Mouse (Mus musculus): ENCODE results near the gene Crybb1. TPM values are rescaled to one million over a fixed set of nuclear protein-coding genes. Genes with fewer than 3 reads are reported as not detected.

Crybb1 gene
- polyA plus RNA-seq, 1 experiment from 2014 or later = 2.3 TPM

DNA sequence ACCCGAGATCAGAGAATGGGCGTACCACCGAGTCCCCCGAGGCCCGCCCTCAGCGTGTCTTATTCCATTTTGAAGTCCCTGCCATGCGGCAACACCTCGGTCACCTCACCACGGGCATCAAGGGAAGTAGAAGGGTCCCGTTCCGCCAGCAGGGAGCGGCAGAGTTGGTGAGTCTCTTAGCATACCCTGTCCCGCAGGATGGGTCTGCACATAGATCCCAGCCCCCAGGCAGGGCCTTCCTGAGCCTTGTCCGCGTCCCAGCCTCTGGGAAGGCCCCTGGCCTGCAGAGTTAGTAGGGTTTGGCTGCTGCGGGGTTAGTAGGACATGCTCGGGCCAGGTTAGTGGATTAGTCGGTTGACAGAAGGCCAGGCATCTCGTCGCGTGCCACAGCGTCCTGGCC, 38.6 kb upstream of the Crybb1 start:
- 43% methylated on average over 22 of the region's 22 CpGs for WGBS
- ATAC-seq (ENCODE audit: low FRiP score) = no peak
- no peak overlapping the region for H3K4me3 ChIP-seq
- H3K9ac ChIP-seq = peak overlapping the region; percentile 47
- peaks cover 37% of the 10 kb centered on the region for H3K36me3 ChIP-seq
- no peaks in the 10 kb centered on the region for H3K9me3 ChIP-seq (replicated peaks)
- H3K4me1 ChIP-seq = peaks cover 88% of the 10 kb centered on the region
- no peak overlapping the region for H3K4me2 ChIP-seq (replicated peaks)
- H3K27me3 ChIP-seq = no peaks in the 10 kb centered on the region
- H3K27ac ChIP-seq = peak overlapping the region; percentile 88

- Histone ChIP-seq H3K27me3 (no peaks in the 10 kb centered on the region), H3K9ac (0 out of 2 replicates have a peak overlapping the region, but pooled peaks have one; percentile 18), H3K4me3 (no peak overlapping the region), H3K27ac (peak overlapping the region; percentile 88), H3K4me2 (replicated peaks) (no peak overlapping the region), H3K9me3 (replicated peaks) (no peaks in the 10 kb centered on the region), H3K36me3 (peaks cover 51% of the 10 kb centered on the region), H3K4me1 (peaks cover 92% of the 10 kb centered on the region)
- ATAC-seq (ENCODE audit: low FRiP score) = no peak
- 69% methylated on average over 4 of the region's 4 CpGs for whole genome bisulfite sequencing
These were observed 36.9 kb upstream of the Crybb1 start for GRCm38 (mm10) chr5:112218679-112219078.

- 29% methylated on average over 1 of the region's 1 CpGs for WGBS
- peak overlapping the region; percentile 88 for H3K27ac ChIP-seq
- H3K27me3 ChIP-seq = no peaks in the 10 kb centered on the region
- no peak for ATAC-seq (ENCODE audit: low FRiP score)
- peaks cover 92% of the 10 kb centered on the region for H3K4me1 ChIP-seq
- H3K36me3 ChIP-seq = peaks cover 59% of the 10 kb centered on the region
- H3K4me3 ChIP-seq = no peak overlapping the region
- no peak overlapping the region; the same call in 1 of the 2 replicates for H3K9ac ChIP-seq
- H3K4me2 ChIP-seq (replicated peaks) = no peak overlapping the region
- no peaks in the 10 kb centered on the region for H3K9me3 ChIP-seq (replicated peaks)
These were observed 36.2 kb upstream of the Crybb1 start for GRCm38 (mm10) chr5:112219398-112219797.

DNA sequence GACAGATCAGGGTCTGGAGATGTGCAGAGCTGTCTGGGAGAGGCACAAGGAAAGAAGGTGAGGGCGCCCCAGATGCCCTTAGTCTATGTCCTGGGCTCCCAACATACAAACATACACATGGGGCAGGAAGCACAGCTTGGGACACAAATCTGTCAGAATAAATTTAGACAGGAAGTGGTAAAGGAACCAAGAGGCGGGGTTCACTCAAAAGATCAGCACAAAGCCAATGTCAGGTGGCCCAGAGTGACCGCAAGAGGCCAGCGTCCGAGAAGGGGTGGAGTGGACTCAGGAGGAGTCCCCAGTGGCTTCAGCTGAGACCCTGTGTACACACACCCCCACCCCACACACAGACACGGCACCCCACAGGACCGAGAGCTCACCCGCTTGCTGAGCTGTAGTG, 35.4 kb upstream of the Crybb1 start:
- H3K4me2 ChIP-seq (replicated peaks) = 0 out of 2 replicates have a peak overlapping the region, but pooled peaks have one; percentile 15
- peaks cover 93% of the 10 kb centered on the region for H3K4me1 ChIP-seq
- no peak overlapping the region; the same call in 1 of the 2 replicates for H3K9ac ChIP-seq
- H3K4me3 ChIP-seq = no peak overlapping the region
- peak overlapping the region; percentile 88 for H3K27ac ChIP-seq
- no peaks in the 10 kb centered on the region for H3K27me3 ChIP-seq
- ATAC-seq (ENCODE audit: low FRiP score) = no peak
- WGBS = 81% methylated on average over 8 of the region's 8 CpGs
- peaks cover 63% of the 10 kb centered on the region for H3K36me3 ChIP-seq
- no peaks in the 10 kb centered on the region for H3K9me3 ChIP-seq (replicated peaks)

GRCm38 (mm10) chr5:112225591-112225990, 30.0 kb upstream of the Crybb1 start:
- H3K4me2 ChIP-seq (replicated peaks) = peak overlapping the region; percentile 87
- H3K36me3 ChIP-seq = peaks cover 40% of the 10 kb centered on the region
- no peaks in the 10 kb centered on the region for H3K9me3 ChIP-seq (replicated peaks)
- ATAC-seq (ENCODE audit: low FRiP score) = peak; percentile 26
- H3K9ac ChIP-seq = peak overlapping the region; percentile 95
- peak overlapping the region; percentile 62 for H3K4me3 ChIP-seq
- H3K4me1 ChIP-seq = peaks cover 72% of the 10 kb centered on the region
- peak overlapping the region; percentile 99 for H3K27ac ChIP-seq
- peaks cover 2% of the 10 kb centered on the region; the same call in 1 of the 2 replicates for H3K27me3 ChIP-seq
- 28% methylated on average over 6 of the region's 6 CpGs for WGBS

GRCm38 (mm10) chr5:112227354-112227753, 28.3 kb upstream of the Crybb1 start:
- peaks cover 2% of the 10 kb centered on the region; the same call in 1 of the 2 replicates for H3K27me3 ChIP-seq
- under 1% methylated on average over 30 of the region's 30 CpGs for whole genome bisulfite sequencing
- H3K9ac ChIP-seq = peak overlapping the region; percentile 95
- ATAC-seq (ENCODE audit: low FRiP score) = 0 out of 2 replicates have a peak, but pooled peaks have one; percentile 6
- H3K4me1 ChIP-seq = peaks cover 62% of the 10 kb centered on the region
- peak overlapping the region; percentile 99 for H3K27ac ChIP-seq
- H3K9me3 ChIP-seq (replicated peaks) = no peaks in the 10 kb centered on the region
- peaks cover 25% of the 10 kb centered on the region for H3K36me3 ChIP-seq
- H3K4me3 ChIP-seq = peak overlapping the region; percentile 62
- peak overlapping the region; percentile 87 for H3K4me2 ChIP-seq (replicated peaks)

GRCm38 (mm10) chr5:112227898-112228239, 27.7 kb upstream of the Crybb1 start:
- Histone ChIP-seq H3K4me2 (replicated peaks) (peak overlapping the region; percentile 87), H3K27me3 (peaks cover 2% of the 10 kb centered on the region; the same call in 1 of the 2 replicates), H3K9ac (peak overlapping the region; percentile 95), H3K9me3 (replicated peaks) (no peaks in the 10 kb centered on the region), H3K4me1 (peaks cover 59% of the 10 kb centered on the region), H3K36me3 (peaks cover 20% of the 10 kb centered on the region), H3K27ac (peak overlapping the region; percentile 99), H3K4me3 (peak overlapping the region; percentile 62)
- 2% methylated on average over 13 of the region's 13 CpGs for WGBS
- no peak for ATAC-seq (ENCODE audit: low FRiP score)

- H3K9ac ChIP-seq = peak overlapping the region; percentile 95
- peak; percentile 86 for ATAC-seq (ENCODE audit: low FRiP score)
- H3K36me3 ChIP-seq = peaks cover 14% of the 10 kb centered on the region
- peaks cover 2% of the 10 kb centered on the region; the same call in 1 of the 2 replicates for H3K27me3 ChIP-seq
- H3K4me3 ChIP-seq = peak overlapping the region; percentile 62
- peaks cover 53% of the 10 kb centered on the region for H3K4me1 ChIP-seq
- H3K9me3 ChIP-seq (replicated peaks) = no peaks in the 10 kb centered on the region
- WGBS = under 1% methylated on average over 57 of the region's 57 CpGs
- peak overlapping the region; percentile 99 for H3K27ac ChIP-seq
- H3K4me2 ChIP-seq (replicated peaks) = peak overlapping the region; percentile 87
These were observed 27.2 kb upstream of the Crybb1 start for GRCm38 (mm10) chr5:112228240-112229076.

GRCm38 (mm10) chr5:112235806-112236205, 19.8 kb upstream of the Crybb1 start:
- H3K4me2 ChIP-seq (replicated peaks) = no peak overlapping the region
- ATAC-seq (ENCODE audit: low FRiP score) = no peak
- H3K4me1 ChIP-seq = peaks cover 46% of the 10 kb centered on the region
- H3K4me3 ChIP-seq = no peak overlapping the region
- no peak overlapping the region for H3K9ac ChIP-seq
- WGBS = 49% methylated on average over 5 of the region's 5 CpGs
- H3K27ac ChIP-seq = peak overlapping the region; percentile 96
- H3K36me3 ChIP-seq = no peaks in the 10 kb centered on the region
- no peaks in the 10 kb centered on the region for H3K27me3 ChIP-seq
- H3K9me3 ChIP-seq (replicated peaks) = no peaks in the 10 kb centered on the region

GRCm38 (mm10) chr5:112236631-112237030, 19.0 kb upstream of the Crybb1 start:
- no peak for ATAC-seq (ENCODE audit: low FRiP score)
- Histone ChIP-seq H3K27me3 (no peaks in the 10 kb centered on the region), H3K4me3 (no peak overlapping the region), H3K9me3 (replicated peaks) (no peaks in the 10 kb centered on the region), H3K4me1 (peaks cover 46% of the 10 kb centered on the region), H3K36me3 (no peaks in the 10 kb centered on the region), H3K9ac (0 out of 2 replicates have a peak overlapping the region, but pooled peaks have one; percentile 57), H3K27ac (peak overlapping the region; percentile 96), H3K4me2 (replicated peaks) (peak overlapping the region; percentile 44)
- 61% methylated on average over 2 of the region's 2 CpGs for WGBS

- 2% methylated on average over 15 of the region's 16 CpGs for WGBS
These were observed 18.2 kb upstream of the Crybb1 start for GRCm38 (mm10) chr5:112237439-112237838.

DNA sequence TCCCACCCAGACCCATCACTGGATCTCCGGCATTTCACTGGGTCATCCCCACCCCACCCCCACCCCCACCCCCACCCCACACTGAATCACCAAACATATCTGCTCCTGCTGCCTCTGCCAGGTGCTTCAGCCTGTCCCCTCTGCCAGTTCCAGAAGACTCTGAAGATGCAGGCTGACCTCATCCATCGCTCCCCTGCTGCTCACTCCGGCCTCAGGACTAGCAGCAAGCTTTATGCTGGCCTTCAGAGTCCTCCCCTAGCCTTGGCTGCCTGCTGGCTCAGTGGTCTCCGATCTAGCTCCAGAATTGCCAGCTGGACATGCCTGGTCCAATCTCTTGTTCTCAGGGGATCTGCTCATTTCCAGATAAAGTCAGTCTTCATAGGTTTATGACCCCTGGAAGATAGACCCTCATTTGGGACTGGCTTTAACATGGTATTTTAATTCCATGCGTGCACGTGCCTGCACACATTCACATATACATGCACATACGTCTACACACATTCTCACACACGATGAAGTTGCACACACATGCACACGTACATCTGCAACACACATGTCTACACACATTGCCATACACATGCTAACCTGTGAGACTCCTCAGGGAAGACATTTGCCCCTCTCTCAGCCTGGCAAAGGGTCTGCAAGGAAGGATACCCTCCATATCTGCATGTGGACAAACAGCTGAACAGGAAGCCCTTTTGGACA, 17.6 kb upstream of the Crybb1 start:
- Histone ChIP-seq H3K9ac (peak overlapping the region; percentile 57), H3K4me2 (replicated peaks) (peak overlapping the region; percentile 44), H3K9me3 (replicated peaks) (no peaks in the 10 kb centered on the region), H3K36me3 (no peaks in the 10 kb centered on the region), H3K4me1 (peaks cover 49% of the 10 kb centered on the region), H3K4me3 (peak overlapping the region; percentile 17; the same call in 1 of the 2 replicates), H3K27me3 (no peaks in the 10 kb centered on the region), H3K27ac (peak overlapping the region; percentile 96)
- 43% methylated on average over 8 of the region's 9 CpGs for WGBS
- peak; percentile 17 for ATAC-seq (ENCODE audit: low FRiP score)

More at GRCm38 (mm10) chr5:112237439-112237838, 18.2 kb upstream of the Crybb1 start:
- H3K9ac ChIP-seq = peak overlapping the region; percentile 57
- H3K36me3 ChIP-seq = no peaks in the 10 kb centered on the region
- H3K27ac ChIP-seq = peak overlapping the region; percentile 96
- H3K4me2 ChIP-seq (replicated peaks) = peak overlapping the region; percentile 44
- ATAC-seq (ENCODE audit: low FRiP score) = peak; percentile 83
- H3K27me3 ChIP-seq = no peaks in the 10 kb centered on the region
- peak overlapping the region; percentile 17 for H3K4me3 ChIP-seq
- peaks cover 49% of the 10 kb centered on the region for H3K4me1 ChIP-seq
- H3K9me3 ChIP-seq (replicated peaks) = no peaks in the 10 kb centered on the region

Data from hindbrain, embryonic 12.5 days (tissue).